Mouse (Mus musculus) common myeloid progenitor, adult 5-6 weeks (primary cell): ENCODE results near the gene Phyh. TPM values are rescaled to one million over a fixed set of nuclear protein-coding genes. Genes with fewer than 3 reads are reported as not detected.

Experiments
- ATAC-seq: replicated peaks from 2 replicates; pipeline ENCODE4 v1.8.0; 2016; ENCODE audit warnings: low read depth, mild to moderate bottlenecking, moderate TSS enrichment, inconsistent platforms; ENCODE audit not compliant: poor library complexity, severe bottlenecking
- total RNA-seq: library from RNA; stranded (forward); fragments of 200-1000, 187-1606 nt; gene quantifications from 2 replicates; pipeline ENCODE4 v1.2.3, GENCODE M21; 2017

The Phyh gene
- 18.6 and 27.3 TPM in 2 replicates for total RNA-seq

GRCm38 (mm10) chr2:4918860-4919739 lies at the start of gene Phyh:
Gene Phyh (plus strand): TSS chr2:4919019.
- peak; percentile 92 for ATAC-seq

GRCm38 (mm10) chr2:4872740-4873139 lies 46.1 kb upstream of the Phyh start:
- ATAC-seq = peak; percentile 65

GRCm38 (mm10) chr2:4873331-4873730 lies 45.5 kb upstream of the Phyh start:
- no peak for ATAC-seq

GRCm38 (mm10) chr2:4875090-4875489 lies 43.7 kb upstream of the Phyh start:
- ATAC-seq = no peak

- ATAC-seq = no peak
Observed at GRCm38 (mm10) chr2:4876131-4876530, 42.7 kb upstream of the Phyh start.

GRCm38 (mm10) chr2:4880737-4881349 lies 38.0 kb upstream of the Phyh start:
- peak; percentile 23 for ATAC-seq

- ATAC-seq = peak; percentile 65
Observed at GRCm38 (mm10) chr2:4881350-4882248, 37.2 kb upstream of the Phyh start, which contains the start of gene Sephs1. Gene Sephs1 (plus strand): TSS chr2:4881564.

GRCm38 (mm10) chr2:4882249-4882791 lies 36.5 kb upstream of the Phyh start:
- ATAC-seq = peak; percentile 36

GRCm38 (mm10) chr2:4883009-4883704 lies 35.7 kb upstream of the Phyh start:
- no peak for ATAC-seq

GRCm38 (mm10) chr2:4886896-4887295 lies 31.9 kb upstream of the Phyh start:
- no peak for ATAC-seq

GRCm38 (mm10) chr2:4895598-4895997 lies 23.2 kb upstream of the Phyh start:
- no peak for ATAC-seq

GRCm38 (mm10) chr2:4896970-4897369 lies 21.8 kb upstream of the Phyh start:
- ATAC-seq = no peak

- no peak for ATAC-seq
Observed at GRCm38 (mm10) chr2:4900624-4901023, 18.2 kb upstream of the Phyh start.

- ATAC-seq = no peak
Observed at GRCm38 (mm10) chr2:4902346-4902745, 16.5 kb upstream of the Phyh start.

- no peak for ATAC-seq
Observed at GRCm38 (mm10) chr2:4907120-4907519, 11.7 kb upstream of the Phyh start.

- ATAC-seq = no peak
Observed at GRCm38 (mm10) chr2:4907916-4908315, 10.9 kb upstream of the Phyh start.

- no peak for ATAC-seq
Observed at GRCm38 (mm10) chr2:4908771-4909315, 10.0 kb upstream of the Phyh start.

- ATAC-seq = no peak
Observed at GRCm38 (mm10) chr2:4909909-4910308, 8.9 kb upstream of the Phyh start.

- no peak for ATAC-seq
Observed at GRCm38 (mm10) chr2:4910521-4910920, 8.3 kb upstream of the Phyh start.
